Mouse (Mus musculus): ENCODE results near the gene Fndc3b.

- TF ChIP-seq CTCF (conservative IDR thresholded peaks at IDR 0.05; ENCODE audit: low read length) (no peak), NANOG (IDR thresholded peaks at IDR 0.05; ENCODE audit: borderline replicate concordance, low read length) (no peak)
Observed at GRCm38 (mm10) chr3:27642381-27642780, 68.7 kb downstream of the Fndc3b start.

All from E14TG2a.4 (cell line).